Mouse (Mus musculus) spleen, postnatal 14 days (tissue): ENCODE measurements around the gene Picalm.

Source experiments
- DNase-seq, 2 experiments: peaks; one replicate each; pipeline ENCODE4 v3.0.0; 2021 to 2022; ENCODE audit warnings: low spot score in 2 of 2

The Picalm gene

DNA sequence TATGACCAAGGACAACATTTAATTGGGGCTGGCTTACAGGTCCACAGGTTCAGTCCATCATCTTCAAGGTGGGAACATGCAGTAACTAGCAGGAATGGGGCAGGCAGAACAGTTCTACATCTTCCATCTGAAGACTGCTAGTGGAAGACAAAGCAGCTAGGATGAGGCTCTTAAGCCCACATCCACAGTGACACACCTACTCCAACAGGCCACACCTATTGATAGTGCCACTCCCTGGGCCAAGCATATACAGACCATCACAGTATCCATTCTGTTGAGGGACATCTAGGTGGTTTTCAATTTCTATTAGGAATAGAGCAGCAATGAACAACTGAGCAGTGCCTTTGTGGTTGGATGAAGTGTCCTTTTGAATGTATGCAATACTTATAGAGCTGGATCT is 80.9 kb downstream of the Picalm start:
- DNase-seq: no peak

DNA sequence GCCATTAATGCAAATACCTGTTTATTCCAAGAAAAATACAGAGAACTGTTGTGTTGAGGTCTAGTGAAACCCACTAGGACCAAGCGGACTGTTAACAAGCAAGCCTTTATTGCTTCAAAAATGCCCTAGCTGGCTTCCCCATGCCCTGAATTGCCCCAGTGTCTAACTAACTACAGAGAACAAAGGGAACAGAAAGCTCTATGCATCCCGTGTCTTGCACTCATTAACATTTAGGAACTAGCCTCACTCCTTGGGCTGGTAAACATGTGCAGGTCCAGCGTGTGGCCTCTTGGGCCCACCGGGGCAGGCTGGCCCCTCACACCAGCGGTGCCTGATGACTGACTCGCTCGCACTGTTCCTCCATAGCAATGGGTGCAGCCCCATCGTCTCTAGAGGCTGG is 86.5 kb downstream of the Picalm start:
- DNase-seq: no peak

DNA sequence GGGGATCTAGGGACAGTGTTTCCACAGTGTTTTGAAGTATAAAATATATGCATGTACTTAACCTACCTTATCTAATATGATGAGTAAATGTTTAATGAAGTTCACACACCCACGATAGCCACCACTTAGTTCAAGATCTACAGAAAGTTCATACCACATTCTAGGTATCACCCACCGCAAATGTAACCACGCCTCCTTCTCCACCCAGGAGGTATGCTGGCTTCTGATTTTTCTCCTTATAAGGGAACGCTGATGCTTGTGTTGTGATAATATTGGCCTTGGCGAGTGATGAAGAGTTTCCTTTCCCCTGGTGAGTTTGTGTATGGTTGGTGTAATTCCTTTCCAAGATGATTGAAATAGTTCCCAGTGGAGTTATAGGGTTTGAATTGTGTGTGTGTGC is 88.1 kb downstream of the Picalm start:
- no peak for DNase-seq

DNA sequence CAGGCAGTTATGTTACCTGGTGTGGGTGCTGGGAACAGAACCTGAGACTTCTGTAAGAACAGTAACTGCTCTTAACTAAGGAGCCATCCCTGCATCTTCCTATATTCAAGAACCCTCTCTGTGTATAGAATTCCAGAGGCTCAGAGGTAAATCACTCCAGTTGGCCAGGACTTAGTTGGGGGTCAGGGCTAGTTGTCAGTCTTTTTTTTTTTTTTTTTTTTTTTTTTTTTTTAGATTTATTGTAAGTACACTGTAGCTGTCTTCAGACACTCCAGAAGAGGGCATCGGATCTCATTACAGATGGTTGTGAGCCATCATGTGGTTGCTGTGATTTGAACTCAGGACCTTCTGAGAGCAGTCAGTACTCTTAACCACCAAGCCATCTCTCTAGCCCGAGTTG is 91.5 kb downstream of the Picalm start:
- DNase-seq: no peak

DNA sequence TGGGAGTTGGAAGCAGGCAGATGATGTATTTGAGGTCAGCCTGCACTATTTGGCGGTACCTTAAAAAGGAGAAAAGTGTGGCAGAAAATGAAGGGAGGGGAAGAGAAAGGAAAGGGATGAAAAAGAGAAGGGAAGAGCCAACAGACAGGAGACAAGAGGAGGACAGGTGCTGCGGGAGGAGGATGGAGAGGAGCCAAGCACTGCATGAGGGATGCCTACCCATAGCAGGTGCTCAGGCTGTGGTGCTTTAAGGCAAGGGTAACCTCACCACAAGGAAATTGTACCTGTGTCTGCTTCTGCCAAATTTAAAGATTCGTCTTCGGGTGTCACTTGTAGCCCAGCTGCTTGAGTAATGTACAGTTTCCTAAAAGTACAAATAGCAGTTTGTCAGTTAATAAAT is 98.1 kb downstream of the Picalm start:
- DNase-seq: no peak

DNA sequence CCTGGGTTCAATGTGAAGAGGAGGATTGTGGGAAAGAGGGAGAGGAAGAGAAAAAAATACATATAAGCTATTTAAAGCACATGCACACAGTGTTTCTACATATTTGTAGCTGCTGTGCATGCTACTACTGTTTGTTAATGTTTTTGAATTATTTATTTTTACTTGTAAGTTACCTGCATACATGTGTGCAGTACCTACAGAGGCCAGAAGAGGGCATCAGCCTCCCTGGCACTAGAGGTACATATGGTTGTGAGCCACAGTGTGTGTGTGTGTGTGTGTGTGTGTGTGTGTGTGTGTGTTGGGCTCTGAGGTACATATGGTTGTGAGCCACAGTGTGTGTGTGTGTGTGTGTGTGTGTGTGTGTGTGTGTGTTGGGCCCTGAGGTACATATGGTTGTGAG is 98.9 kb downstream of the Picalm start:
- DNase-seq: peak in 1 of 2 experiments; percentile 9

DNA sequence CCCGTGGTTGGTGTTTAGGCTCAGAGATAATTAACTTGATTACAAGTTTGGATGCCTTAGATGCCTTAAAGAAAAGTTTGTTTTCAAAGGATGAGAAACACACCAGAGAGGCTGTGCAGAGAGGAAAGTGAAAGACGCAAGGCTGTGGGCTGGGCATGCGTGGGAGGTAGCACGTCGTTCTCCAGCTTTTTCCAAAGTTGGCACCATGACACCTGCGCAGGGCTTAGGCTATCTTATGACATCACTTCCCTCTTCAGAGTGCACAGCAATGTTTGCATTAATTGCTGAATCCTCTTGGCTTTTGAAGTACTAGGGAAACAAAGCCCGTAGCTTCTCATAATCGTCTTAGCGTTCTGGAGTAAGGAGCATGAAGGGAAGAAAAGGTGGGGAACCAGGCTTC is 101.4 kb downstream of the Picalm start:
- no peak for DNase-seq

DNA sequence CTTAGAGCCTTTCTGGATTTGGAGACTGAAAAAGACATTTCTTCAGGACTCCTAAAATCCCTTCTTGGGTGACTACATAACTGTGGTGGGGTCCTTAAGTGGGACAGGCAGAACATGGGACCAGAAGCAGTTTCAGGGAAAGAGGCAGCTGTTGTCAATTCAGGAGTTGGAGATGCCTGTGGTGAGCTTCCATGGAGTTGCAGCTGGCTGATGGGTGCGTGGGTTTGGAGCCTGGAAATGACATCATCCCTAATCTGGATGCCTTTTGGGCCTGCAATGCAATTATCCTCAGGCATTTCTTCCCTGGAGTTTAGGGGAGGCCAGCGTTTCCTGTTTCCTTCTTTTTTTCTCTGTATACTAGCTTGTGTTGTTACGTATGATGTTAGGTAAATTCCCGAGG is 103.9 kb downstream of the Picalm start:
- no peak for DNase-seq

DNA sequence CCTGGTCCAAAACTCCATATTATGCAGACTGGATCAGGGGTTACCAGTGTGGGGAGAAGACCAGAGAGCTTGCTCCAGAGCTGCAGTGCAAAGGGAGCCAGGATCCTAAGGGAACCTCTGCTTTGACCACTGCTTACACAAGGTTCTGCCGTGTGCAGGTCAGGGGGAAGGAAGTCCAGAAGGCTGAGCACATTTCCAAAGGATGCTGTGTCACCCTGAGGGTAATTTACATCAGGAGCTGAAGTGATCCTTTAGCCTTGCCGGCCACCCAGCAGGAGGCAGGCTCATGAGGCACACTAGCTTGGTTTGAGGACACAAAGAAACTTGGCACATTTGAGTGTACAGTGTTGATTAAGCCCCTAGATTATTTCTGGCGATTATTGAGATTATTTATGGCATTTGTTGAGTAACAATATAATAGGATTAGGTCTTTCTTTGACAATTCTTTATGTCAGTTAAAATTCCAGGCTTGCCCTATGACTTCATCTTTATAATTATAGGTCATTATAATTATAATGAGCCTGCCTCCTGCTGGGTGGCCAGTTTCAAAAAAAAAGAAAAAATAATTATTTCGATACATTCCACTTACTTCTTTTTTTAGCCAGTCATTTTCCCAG is 106.4 kb downstream of the Picalm start:
- DNase-seq: no peak

DNA sequence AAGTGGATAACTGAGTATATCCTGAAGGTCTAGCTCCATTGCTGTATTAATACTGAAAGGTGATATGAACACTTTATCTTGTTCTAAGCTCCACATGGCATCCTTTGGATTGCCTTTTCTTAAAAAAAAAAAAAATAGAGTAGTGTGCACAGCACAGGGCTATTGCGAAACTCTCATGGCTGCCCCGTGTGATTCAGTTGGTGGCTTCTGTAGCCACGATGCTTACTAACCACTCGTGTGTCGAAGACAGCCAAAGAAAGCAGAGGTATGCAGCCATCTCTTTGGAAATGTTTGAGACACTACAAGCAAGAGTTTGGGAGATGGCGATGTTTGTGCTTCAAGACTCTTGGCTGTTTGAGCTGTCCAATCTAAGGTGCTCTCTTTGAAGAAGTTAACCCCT is 113.1 kb downstream of the Picalm start:
- DNase-seq: no peak

DNA sequence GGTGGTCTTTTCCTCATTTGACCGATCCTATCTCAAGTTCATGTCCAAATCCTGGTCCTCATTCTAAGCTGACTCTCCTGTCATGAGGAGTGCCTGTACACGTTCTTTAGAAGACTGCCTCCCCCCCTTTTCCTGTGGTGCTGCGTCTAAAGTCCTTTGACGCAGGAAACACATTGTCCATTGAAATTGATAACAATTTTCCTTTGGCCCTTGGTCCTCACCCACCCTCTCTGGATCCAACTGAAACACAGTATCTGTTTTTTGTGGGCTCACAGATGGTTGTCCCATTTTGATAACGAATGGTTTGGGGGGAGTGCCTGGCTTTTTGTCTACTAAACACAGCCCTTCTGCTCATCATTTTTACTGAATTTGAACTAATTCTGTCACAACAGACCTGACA is 113.6 kb downstream of the Picalm start:
- DNase-seq: no peak

DNA sequence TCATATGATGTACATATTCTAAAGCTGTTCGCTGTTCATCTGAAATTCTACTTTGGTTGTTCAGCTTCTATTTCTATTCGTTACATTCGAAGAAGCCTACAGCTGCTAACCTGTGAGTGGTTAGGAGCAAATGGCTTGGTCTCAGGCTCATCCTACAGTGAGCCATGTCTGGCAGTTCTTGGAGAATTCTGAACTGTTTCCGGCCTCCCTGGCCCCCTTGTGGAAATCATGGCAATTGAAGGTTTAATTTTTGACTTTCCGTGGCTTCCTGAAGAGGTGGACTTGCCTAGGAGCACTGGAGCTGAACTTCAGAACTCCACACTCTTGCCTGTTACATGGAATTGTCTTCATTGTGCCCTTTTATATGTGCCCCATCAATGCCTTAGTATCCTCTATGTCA is 122.9 kb downstream of the Picalm start:
- no peak for DNase-seq

DNA sequence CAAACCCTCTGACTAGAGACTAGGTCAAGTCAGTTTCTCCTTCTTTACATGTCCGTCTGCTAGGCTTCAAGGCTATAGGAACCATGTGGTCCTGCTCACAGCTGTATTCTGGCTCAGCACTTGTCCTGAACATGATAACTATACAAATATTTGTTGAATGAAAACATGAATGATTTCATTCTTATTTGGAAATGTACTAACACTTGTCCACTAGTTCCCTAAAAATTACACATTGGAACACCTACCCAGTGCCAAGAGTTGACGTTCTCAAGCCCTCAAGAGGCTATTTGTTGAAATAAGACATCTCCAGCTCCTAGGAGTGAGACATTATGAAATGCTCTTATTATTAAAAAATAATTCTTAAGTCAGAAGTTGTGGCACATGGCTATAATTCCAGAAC is 128.7 kb downstream of the Picalm start:
- no peak for DNase-seq

DNA sequence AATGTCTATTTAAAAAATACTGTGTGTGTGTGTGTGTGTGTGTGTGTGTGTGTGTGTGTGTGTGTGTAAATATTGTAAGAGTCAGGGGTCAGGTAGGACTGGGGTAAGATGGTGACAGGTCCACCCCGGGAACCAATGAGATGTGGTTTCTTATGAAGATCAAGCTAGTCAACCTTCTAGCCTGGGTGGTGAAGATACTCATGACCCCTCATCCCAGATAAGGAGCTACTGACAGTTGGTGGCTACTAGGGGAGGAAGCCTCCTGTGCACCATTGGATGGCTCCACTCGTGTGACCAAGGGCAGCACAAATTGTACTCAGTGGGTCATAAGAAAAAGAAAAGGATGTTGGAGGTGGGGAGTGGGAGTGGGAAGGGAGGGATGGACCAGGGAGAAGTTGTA is 129.9 kb downstream of the Picalm start:
- no peak for DNase-seq

DNA sequence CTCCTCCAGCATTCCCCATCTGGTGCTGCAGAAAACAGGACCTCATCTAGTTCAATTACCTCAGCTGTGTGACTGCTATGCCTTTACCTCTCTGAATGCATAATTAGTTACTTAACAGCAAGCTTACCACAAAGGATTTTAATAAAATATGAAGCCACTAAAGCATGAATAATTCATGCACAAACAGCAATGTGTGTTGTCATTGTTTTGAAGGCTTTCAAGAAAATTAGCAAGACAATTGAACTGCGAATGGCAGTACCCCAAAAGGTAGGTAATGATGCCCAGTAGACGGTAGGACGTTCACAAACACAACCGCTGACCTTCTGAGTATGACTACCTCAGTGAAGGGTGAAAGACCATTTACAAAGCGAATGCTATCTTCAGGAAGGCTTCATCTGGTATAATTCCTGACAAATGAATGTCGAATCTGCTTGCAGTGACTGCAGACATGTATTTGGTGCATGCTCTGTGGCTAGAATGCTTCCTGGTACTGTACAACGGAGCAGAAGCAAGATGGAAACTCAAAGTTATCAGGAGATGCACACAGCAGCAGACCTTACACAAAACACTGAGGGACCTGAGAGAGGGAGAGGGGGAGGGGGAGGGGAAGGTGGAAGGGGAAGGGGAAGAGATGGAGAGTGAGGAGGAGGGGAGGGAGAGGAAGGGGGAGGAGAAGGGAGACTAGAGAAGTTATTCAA is 132.0 kb downstream of the Picalm start:
- no peak for DNase-seq
